In the genomic region with DNA sequence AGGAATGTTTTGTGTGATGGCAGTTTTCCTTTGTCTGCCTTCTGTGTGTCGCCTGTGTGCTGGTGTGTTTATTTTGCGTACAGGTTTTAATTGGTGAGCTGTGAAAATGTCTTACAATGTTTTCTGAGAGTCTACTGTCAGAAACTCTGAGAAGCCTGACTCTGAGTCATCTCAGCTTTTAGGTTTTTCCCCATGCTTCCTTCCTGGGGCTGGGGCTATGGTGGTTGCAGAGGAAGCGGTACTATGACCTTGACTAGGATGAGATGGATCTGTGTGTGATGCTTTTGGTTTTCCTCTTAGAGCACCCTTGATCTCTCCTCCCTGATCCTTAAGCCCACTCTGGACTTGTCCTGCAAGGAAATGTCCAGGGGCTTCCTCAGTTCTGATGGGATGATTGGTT, we compare ENCODE assay signal across 17 mouse cellular contexts.
"Had no signal": no experiment of that assay in that cellular context is flagged by ENCODE, and none has a peak within 500 bp of the region (broad histone marks: within the 10 kb centered on the region; RNA-seq: fewer than 3 reads in every experiment).

No protein-coding gene starts in this region.

- H3K4me1 ChIP-seq: lung, embryonic 15.5 days had no signal

- ATAC-seq: liver, postnatal 0 days; midbrain, embryonic 16.5 days had no signal

- H3K4me3 ChIP-seq: layer of hippocampus, adult 2 months; limb, embryonic 12.5 days; liver, embryonic 13.5 days; lung, embryonic 15.5 days; megakaryocyte, embryonic 14.5 days; midbrain, embryonic 12.5 days; neural tube, embryonic 15.5 days had no signal

- H3K27me3 ChIP-seq: limb, embryonic 12.5 days; liver, embryonic 13.5 days; lung, embryonic 15.5 days; megakaryocyte, embryonic 14.5 days; midbrain, embryonic 12.5 days; neural tube, embryonic 15.5 days had no signal

- H3K27ac ChIP-seq: kidney, postnatal 0 days; layer of hippocampus, adult 2 months; limb, embryonic 12.5 days; liver, embryonic 13.5 days; lung, embryonic 15.5 days; macrophage; midbrain, embryonic 12.5 days; neural tube, embryonic 15.5 days had no signal

- H3K36me3 ChIP-seq: limb, embryonic 12.5 days; liver, embryonic 13.5 days; lung, embryonic 15.5 days; midbrain, embryonic 12.5 days; neural tube, embryonic 15.5 days had no signal

- H3K9me3 ChIP-seq: limb, embryonic 12.5 days; liver, embryonic 13.5 days; lung, embryonic 15.5 days; megakaryocyte, embryonic 14.5 days; midbrain, embryonic 12.5 days; neural tube, embryonic 15.5 days had no signal

- DNase-seq: kidney, adult 9 months; kidney, postnatal 36 days; liver; liver, embryonic 13.5 days; liver, postnatal 0 days; lung, postnatal 14 days; thymus, adult 2 months; thymus, postnatal 25 days had no signal
